Mouse (Mus musculus) heart, postnatal 0 days (tissue): ENCODE data around the gene Cd4.

ENCODE experiments used
- CTCF ChIP-seq: IDR thresholded peaks from 2 replicates; pipeline ENCODE4 v1.5.1; 2016; ENCODE audit warnings: antibody characterized with exemption, control low read depth, low read depth
- EP300 ChIP-seq: IDR thresholded peaks from 2 replicates; pipeline ENCODE4 v1.6.1; 2016; ENCODE audit warnings: antibody characterized with exemption, low read depth

GRCm38 (mm10) chr6:124857840-124858530, 30.0 kb downstream of the Cd4 start:
- no peak for TF ChIP-seq EP300
- no peak for TF ChIP-seq CTCF
